Mouse (Mus musculus) bone marrow macrophage, adult 2 months (primary cell): ENCODE results near the gene Fes.

Experiments
- CTCF ChIP-seq: IDR thresholded peaks from 2 replicates; pipeline ENCODE4 v1.5.1; 2012; ENCODE audit warnings: low read depth, mild to moderate bottlenecking, low read length, moderate library complexity
- POLR2A ChIP-seq: IDR thresholded peaks from 2 replicates; pipeline ENCODE4 v1.6.1; 2012; ENCODE audit warnings: mild to moderate bottlenecking, low read depth, low read length, borderline replicate concordance

GRCm38 (mm10) chr7:80336932-80337331 lies 50.8 kb downstream of the Fes start:
- TF ChIP-seq POLR2A (no peak), CTCF (no peak)
